Mouse (Mus musculus) common myeloid progenitor, adult 5-6 weeks (primary cell): ENCODE results near the gene Iqgap1. TPM values are rescaled to one million over a fixed set of nuclear protein-coding genes. Genes with fewer than 3 reads are reported as not detected.
A peak's percentile ranks its signal among the peaks of the same experiment; 100 is the strongest.

ENCODE experiments used
- ATAC-seq: replicated peaks from 2 replicates; pipeline ENCODE4 v1.8.0; 2016; ENCODE audit warnings: low read depth, mild to moderate bottlenecking, moderate TSS enrichment, inconsistent platforms; ENCODE audit not compliant: poor library complexity, severe bottlenecking
- total RNA-seq: library from RNA; stranded (forward); fragments of 200-1000, 187-1606 nt; gene quantifications from 2 replicates; pipeline ENCODE4 v1.2.3, GENCODE M21; 2017

Gene Iqgap1
- total RNA-seq, 1 experiment from 2014 or later: 101 TPM

GRCm38 (mm10) chr7:80732986-80733385 lies 92.8 kb downstream of the Iqgap1 start:
- ATAC-seq: no peak

GRCm38 (mm10) chr7:80729662-80730061 lies 96.1 kb downstream of the Iqgap1 start:
- peak; percentile 85 for ATAC-seq

GRCm38 (mm10) chr7:80721041-80721440 lies 104.7 kb downstream of the Iqgap1 start:
- ATAC-seq: no peak

- no peak for ATAC-seq
Observed at GRCm38 (mm10) chr7:80719582-80719981, 106.2 kb downstream of the Iqgap1 start.

GRCm38 (mm10) chr7:80719038-80719437 lies 106.7 kb downstream of the Iqgap1 start:
- ATAC-seq: no peak

- no peak for ATAC-seq
Observed at GRCm38 (mm10) chr7:80718471-80718870, 107.3 kb downstream of the Iqgap1 start.

GRCm38 (mm10) chr7:80716758-80717157 lies 109.0 kb downstream of the Iqgap1 start:
- no peak for ATAC-seq

- peak; percentile 93 for ATAC-seq
Observed at GRCm38 (mm10) chr7:80715306-80715705, 110.5 kb downstream of the Iqgap1 start.

- ATAC-seq: no peak
Observed at GRCm38 (mm10) chr7:80711496-80711895, 114.3 kb downstream of the Iqgap1 start.

GRCm38 (mm10) chr7:80710333-80710732 lies 115.4 kb downstream of the Iqgap1 start:
- ATAC-seq: no peak

- no peak for ATAC-seq
Observed at GRCm38 (mm10) chr7:80704066-80704465, 121.7 kb downstream of the Iqgap1 start.

GRCm38 (mm10) chr7:80702510-80702909 lies 123.3 kb downstream of the Iqgap1 start:
- ATAC-seq: no peak; the same call in 1 of the 2 replicates

- ATAC-seq: no peak
Observed at GRCm38 (mm10) chr7:80699709-80700108, 126.1 kb downstream of the Iqgap1 start.

GRCm38 (mm10) chr7:80698940-80699339 lies 126.8 kb downstream of the Iqgap1 start:
- ATAC-seq: no peak

GRCm38 (mm10) chr7:80697859-80698258 lies 127.9 kb downstream of the Iqgap1 start:
- no peak for ATAC-seq

GRCm38 (mm10) chr7:80696903-80697302 lies 128.9 kb downstream of the Iqgap1 start:
- 0 out of 2 replicates have a peak, but pooled peaks have one; percentile 17 for ATAC-seq

- no peak for ATAC-seq
Observed at GRCm38 (mm10) chr7:80696334-80696733, 129.4 kb downstream of the Iqgap1 start.

GRCm38 (mm10) chr7:80692472-80692871 lies 133.3 kb downstream of the Iqgap1 start:
- ATAC-seq: no peak

GRCm38 (mm10) chr7:80691131-80691530 lies 134.6 kb downstream of the Iqgap1 start:
- no peak for ATAC-seq

GRCm38 (mm10) chr7:80689221-80689591 lies 136.6 kb downstream of the Iqgap1 start:
- no peak for ATAC-seq

GRCm38 (mm10) chr7:80688556-80689220 lies 137.1 kb downstream of the Iqgap1 start, which contains the start of gene Crtc3:
Crtc3 (minus strand) TSS chr7:80688877.
- peak; percentile 52 for ATAC-seq
